Mouse (Mus musculus) thymus, adult 2 months (tissue): Measurements from ENCODE around the gene 2810408A11Rik. TPM values are rescaled to one million over a fixed set of nuclear protein-coding genes. Genes with fewer than 3 reads are reported as not detected.
"Not testable (repeated sequence)": the region's sequence is repeated elsewhere in the genome, so short reads cannot be mapped to it uniquely, and the experiment has no call there.

Source experiments
- DNase-seq: peaks from one replicate; pipeline ENCODE4 v3.0.0; 2021
- H3K27ac ChIP-seq: fragments of 200-500 bp; 2 replicates; pipeline ENCODE4 v1.5.1; 2012; ENCODE audit warnings: low read length, control low read depth; ENCODE audit not compliant: control insufficient read depth, insufficient read depth
- H3K27me3 ChIP-seq: fragments of 200-500 bp; 2 replicates; pipeline ENCODE4 v1.6.1; 2012; ENCODE audit warnings: mild to moderate bottlenecking, low read length, moderate library complexity, mixed read lengths; ENCODE audit not compliant: control insufficient read depth, insufficient read depth
- H3K36me3 ChIP-seq: fragments of 200-500 bp; 2 replicates; pipeline ENCODE4 v1.6.1; 2012; ENCODE audit warnings: mild to moderate bottlenecking, low read length, moderate library complexity; ENCODE audit not compliant: control insufficient read depth, insufficient read depth
- H3K4me1 ChIP-seq: fragments of 200-500 bp; replicated peaks from 2 replicates; pipeline ENCODE4 v1.6.1; 2012; ENCODE audit warnings: low read length; ENCODE audit not compliant: control insufficient read depth, insufficient read depth
- H3K4me3 ChIP-seq: fragments of 200-500 bp; 2 replicates; pipeline ENCODE4 v1.5.1; 2012; ENCODE audit warnings: mild to moderate bottlenecking, low read length, control low read depth, moderate library complexity; ENCODE audit not compliant: control insufficient read depth, insufficient read depth
- CTCF ChIP-seq: fragments of 200-500 bp; IDR thresholded peaks from 2 replicates; pipeline ENCODE4 v1.5.1; 2012; ENCODE audit warnings: mild to moderate bottlenecking, control low read depth, low read length, moderate library complexity, borderline replicate concordance; ENCODE audit not compliant: control insufficient read depth, poor library complexity, insufficient read depth; ENCODE audit errors: extremely low read depth
- POLR2A ChIP-seq: fragments of 200-500 bp; IDR thresholded peaks from 2 replicates; pipeline ENCODE4 v1.6.1; 2012; ENCODE audit warnings: mild to moderate bottlenecking, low read length, control low read depth, moderate library complexity; ENCODE audit not compliant: control insufficient read depth, poor library complexity, insufficient read depth; ENCODE audit errors: extremely low read depth
- WGBS: fragments of 180-500 bp; shearing (Covaris S2); methylation state at CpG from one replicate; pipeline ENCODE4 v1.1.7; 2018; 5-methylcytosine and 5-hydroxymethylcytosine counted together
- polyA plus RNA-seq: library from polyadenylated mRNA; depleted of rRNA; stranded (reverse); fragments of >200 nt; gene quantifications from 2 replicates; pipeline ENCODE4 v1.2.3, GENCODE M21; 2012

2810408A11Rik gene
- polyA plus RNA-seq, 1 experiment: 7.1 TPM

- no peaks in the 10 kb centered on the region for H3K27me3 ChIP-seq
- 89% methylated on average over 5 of the region's 5 CpGs for WGBS
- peaks cover 26% of the 10 kb centered on the region for H3K4me1 ChIP-seq
- no peak for DNase-seq
- no peak for TF ChIP-seq CTCF
- TF ChIP-seq POLR2A: no peak
- H3K4me3 ChIP-seq: no peak overlapping the region
- H3K27ac ChIP-seq: no peak overlapping the region
- peaks cover 33% of the 10 kb centered on the region for H3K36me3 ChIP-seq
Observed at GRCm38 (mm10) chr11:69918118-69918517, 17.3 kb upstream of the 2810408A11Rik start.

DNA sequence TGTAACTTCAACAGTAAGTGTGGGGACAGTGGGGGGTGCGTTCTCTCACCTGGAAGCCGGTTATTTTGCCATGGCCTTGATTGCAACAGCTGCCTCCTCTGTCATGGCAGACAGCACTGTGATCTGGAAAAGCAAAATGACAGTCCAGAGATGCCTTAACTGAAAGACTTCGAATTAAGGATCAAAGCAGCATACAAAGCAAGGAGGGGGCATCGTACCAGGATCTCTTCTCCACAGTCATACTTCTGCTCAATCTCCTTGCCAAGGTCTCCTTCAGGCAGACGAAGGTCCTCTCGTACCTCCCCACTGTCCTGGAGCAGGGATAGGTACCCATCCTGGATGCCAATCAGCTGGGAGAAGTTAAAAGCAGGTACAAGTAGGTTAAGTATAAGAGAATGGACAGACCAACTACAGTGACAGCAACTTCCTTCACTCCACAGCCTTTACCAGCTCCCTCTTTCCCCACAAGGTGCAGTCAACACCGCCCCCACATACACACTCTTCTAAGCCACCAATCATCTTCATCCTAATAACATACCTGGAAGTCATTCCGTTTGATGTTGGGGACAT lies 16.7 kb upstream of the 2810408A11Rik start:
- no peaks in the 10 kb centered on the region for H3K27me3 ChIP-seq
- no peak for DNase-seq
- no peak overlapping the region for H3K4me3 ChIP-seq
- TF ChIP-seq CTCF (no peak), POLR2A (no peak)
- peaks cover 28% of the 10 kb centered on the region for H3K4me1 ChIP-seq
- whole genome bisulfite sequencing: 93% methylated on average over 8 of the region's 8 CpGs
- peaks cover 33% of the 10 kb centered on the region for H3K36me3 ChIP-seq
- H3K27ac ChIP-seq: no peak overlapping the region

DNA sequence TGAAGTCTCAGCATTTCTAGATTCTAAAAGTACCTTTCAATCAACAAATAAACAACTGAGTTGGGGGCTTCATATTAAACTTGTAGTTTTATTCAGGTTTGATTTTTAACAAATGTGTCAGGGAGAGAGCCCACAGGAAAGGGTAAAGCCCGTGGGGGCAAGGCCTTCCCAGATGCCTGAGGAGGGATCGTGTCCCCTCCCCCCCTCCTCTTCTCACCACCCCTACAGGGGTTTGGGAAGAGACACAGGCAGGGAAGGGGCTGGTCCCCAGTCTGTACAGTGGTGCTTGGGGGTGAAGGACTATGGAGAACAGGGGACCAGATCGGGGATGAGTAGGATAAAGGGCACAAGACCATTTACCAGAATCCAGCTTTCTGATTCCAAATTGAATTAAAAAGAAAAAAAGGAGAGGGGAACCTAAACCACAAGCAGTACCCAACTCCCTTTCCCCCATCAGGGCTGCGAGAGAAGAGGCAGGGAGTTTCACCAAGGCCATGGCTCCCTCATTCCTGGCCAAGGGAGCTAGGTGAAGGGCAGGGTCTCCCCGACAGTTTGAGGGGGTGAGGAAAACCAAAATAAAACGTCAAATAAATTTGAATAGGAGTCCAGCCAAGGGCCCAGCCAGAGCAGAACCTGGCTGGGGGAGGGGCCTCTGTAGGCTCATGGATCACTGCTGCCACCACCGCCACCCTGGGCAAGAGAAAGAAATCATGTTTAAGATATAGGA lies 16.0 kb upstream of the 2810408A11Rik start:
- H3K27me3 ChIP-seq, H3K27ac ChIP-seq, H3K4me3 ChIP-seq, DNase-seq: not testable (repeated sequence)
- Histone ChIP-seq H3K4me1 (peaks cover 28% of the 10 kb centered on the region), H3K36me3 (peaks cover 33% of the 10 kb centered on the region)
- 75% methylated on average over 7 of the region's 7 CpGs for WGBS

GRCm38 (mm10) chr11:69915667-69916627 lies 15.2 kb upstream of the 2810408A11Rik start:
- no peak for DNase-seq
- peaks cover 33% of the 10 kb centered on the region for H3K36me3 ChIP-seq
- TF ChIP-seq POLR2A (no peak), CTCF (no peak)
- peaks cover 28% of the 10 kb centered on the region for H3K4me1 ChIP-seq
- H3K27me3 ChIP-seq: no peaks in the 10 kb centered on the region
- 87% methylated on average over 5 of the region's 5 CpGs for WGBS
- H3K27ac ChIP-seq: no peak overlapping the region
- no peak overlapping the region for H3K4me3 ChIP-seq

- peaks cover 28% of the 10 kb centered on the region for H3K4me1 ChIP-seq
- WGBS: 44% methylated on average over 9 of the region's 9 CpGs
- peaks cover 33% of the 10 kb centered on the region for H3K36me3 ChIP-seq
- TF ChIP-seq CTCF (no peak), POLR2A (no peak)
- no peak for DNase-seq
- H3K27ac ChIP-seq: no peak overlapping the region
- H3K4me3 ChIP-seq: no peak overlapping the region
- no peaks in the 10 kb centered on the region for H3K27me3 ChIP-seq
Observed at GRCm38 (mm10) chr11:69914917-69915430, 14.2 kb upstream of the 2810408A11Rik start.

DNA sequence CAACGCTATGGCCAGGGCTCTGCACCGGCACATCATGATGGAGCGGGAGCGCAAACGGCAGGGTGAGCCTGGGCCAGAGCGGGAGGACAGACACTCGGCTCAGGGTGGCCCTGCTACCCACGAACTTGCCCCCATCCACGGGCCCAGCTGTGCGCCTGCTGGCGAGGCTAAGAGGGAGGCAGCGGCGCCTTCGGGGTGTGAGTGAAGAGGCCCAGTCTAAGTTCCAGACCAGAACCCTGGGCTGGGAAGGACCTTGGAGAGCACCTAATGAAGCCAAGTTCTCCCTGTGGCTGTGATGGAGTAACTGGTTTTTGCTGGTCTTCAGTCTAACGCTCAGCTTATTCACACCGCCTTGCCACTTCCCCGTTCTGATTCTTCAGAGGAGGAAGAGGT lies 13.6 kb upstream of the 2810408A11Rik start:
- H3K27ac ChIP-seq: no peak overlapping the region
- H3K4me3 ChIP-seq: peak overlapping the region; percentile 87
- no peaks in the 10 kb centered on the region for H3K27me3 ChIP-seq
- under 1% methylated on average over 17 of the region's 17 CpGs for WGBS
- DNase-seq: no peak
- TF ChIP-seq POLR2A: no peak
- no peak for TF ChIP-seq CTCF
- peaks cover 36% of the 10 kb centered on the region for H3K36me3 ChIP-seq
- peaks cover 23% of the 10 kb centered on the region for H3K4me1 ChIP-seq
